Mouse (Mus musculus): ENCODE measurements at regions not wholly inside any gene's neighbourhood (a gene's known extent, or its start where the extent isn't known, plus 50 kb on each side); places are given as distances from the start of the nearest gene placed in this dataset.

DNA sequence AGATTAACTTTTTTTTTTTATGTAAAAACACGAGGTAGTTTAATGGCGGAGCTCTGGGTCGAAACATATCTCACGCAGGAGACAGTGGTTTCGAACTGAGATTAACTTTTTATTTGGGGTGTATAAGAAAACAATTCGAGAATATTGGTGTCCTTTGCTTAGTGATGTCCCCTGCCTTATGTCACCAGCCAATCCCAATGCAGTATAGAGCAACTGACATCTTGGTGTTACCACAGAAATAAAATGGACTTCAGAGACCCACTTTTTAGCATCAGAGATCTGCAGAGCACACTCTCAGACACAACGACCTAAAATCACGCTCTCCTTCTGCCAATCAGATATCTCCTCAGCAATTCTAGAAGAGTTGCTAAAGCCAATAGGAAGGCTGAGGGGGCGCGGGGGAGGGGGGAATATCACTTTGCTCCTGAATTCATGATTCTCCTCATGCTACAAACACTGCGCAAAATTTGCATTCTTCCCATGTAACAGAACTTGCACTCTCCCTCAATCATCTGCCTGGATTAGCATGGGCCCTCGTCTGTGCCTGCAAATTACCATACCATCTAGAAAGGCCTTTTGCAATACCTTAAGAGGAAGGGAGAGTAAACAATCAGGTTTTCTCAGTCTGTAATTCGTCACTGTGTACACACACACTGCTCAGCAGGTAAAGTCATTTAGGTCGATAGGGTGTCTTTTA lies 128.7 kb upstream of the Sox2 start:
- H3K4me3 ChIP-seq, result no peak overlapping the region
- H3K4me2 ChIP-seq (replicated peaks), result no peak overlapping the region
- 0 out of 2 replicates have a peak overlapping the region, but pooled peaks have one; percentile 8 for H3K27ac ChIP-seq (replicated peaks)
- no peak overlapping the region for H3K9ac ChIP-seq (replicated peaks)
- WGBS, result 61% methylated on average over 14 of the region's 14 CpGs
- peaks cover 11% of the 10 kb centered on the region for H3K4me1 ChIP-seq
- 0 out of 2 replicates have a peak, but pooled peaks cover 4% of the 10 kb centered on the region for H3K36me3 ChIP-seq
- 0 out of 2 replicates have a peak, but pooled peaks cover 4% of the 10 kb centered on the region for H3K9me3 ChIP-seq
- peak; percentile 81 for ATAC-seq (replicated peaks)
- no peaks in the 10 kb centered on the region for H3K27me3 ChIP-seq

DNA sequence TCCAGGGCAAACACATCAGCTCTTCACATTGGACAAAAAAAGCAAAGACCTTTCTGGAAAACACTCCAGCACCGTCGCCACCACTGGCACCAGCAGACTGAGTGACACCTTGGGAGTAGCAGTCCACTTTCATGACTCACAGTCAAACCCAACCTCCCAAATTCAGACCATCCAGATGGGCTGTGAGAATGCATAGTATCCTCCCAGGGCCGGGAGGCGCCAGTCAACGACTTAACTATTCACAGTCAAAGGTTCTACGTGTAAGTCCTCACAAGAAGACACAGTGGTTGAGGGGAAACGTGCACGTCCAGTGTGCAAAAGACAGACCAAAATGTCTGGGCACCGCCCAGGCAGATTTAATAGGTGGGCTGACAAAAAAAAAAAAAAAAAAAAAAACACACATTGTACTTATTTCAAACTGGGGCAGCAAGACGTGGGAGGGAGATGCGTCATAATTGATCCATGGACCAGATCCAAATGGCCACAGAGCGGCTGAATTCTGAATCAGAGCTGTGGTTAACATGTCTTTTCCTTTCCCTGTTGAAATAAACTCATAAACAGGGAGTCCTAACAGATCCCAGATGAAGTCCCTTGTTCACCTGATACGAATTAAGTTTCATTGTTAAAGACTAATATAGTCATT lies 137.6 kb upstream of the Sox2 start:
- no peak overlapping the region for H3K4me3 ChIP-seq
- peaks cover 10% of the 10 kb centered on the region for H3K4me1 ChIP-seq
- no peak overlapping the region for H3K27ac ChIP-seq (replicated peaks)
- H3K4me2 ChIP-seq (replicated peaks), result no peak overlapping the region
- 82% methylated on average over 13 of the region's 13 CpGs for WGBS
- ATAC-seq (replicated peaks), result no peak
- no peaks in the 10 kb centered on the region for H3K36me3 ChIP-seq
- no peak overlapping the region for H3K9ac ChIP-seq (replicated peaks)
- H3K9me3 ChIP-seq, result no peaks in the 10 kb centered on the region
- H3K27me3 ChIP-seq, result no peaks in the 10 kb centered on the region

DNA sequence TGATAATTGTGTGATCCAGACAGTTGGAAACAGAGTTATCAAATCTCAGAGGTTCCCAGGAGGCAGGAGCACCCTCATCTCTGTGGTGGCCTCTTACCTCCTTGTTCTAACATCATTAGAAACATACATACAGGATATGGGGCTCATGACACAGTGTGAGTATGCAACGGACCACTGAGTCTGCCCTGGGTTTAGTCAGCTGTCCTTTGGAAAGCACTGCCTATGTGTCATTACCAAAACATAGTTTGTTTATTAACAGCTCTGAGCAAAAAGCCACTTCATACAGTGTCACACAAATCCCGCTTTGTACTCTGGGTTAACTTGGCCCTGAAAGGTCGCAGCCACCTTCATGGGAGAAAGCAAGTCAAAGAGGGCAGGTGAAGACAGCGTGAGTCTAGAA lies 139.5 kb upstream of the Sox2 start:
- Histone ChIP-seq H3K9ac (replicated peaks) (no peak overlapping the region), H3K4me1 (peaks cover 10% of the 10 kb centered on the region)
- ATAC-seq (replicated peaks), result no peak

DNA sequence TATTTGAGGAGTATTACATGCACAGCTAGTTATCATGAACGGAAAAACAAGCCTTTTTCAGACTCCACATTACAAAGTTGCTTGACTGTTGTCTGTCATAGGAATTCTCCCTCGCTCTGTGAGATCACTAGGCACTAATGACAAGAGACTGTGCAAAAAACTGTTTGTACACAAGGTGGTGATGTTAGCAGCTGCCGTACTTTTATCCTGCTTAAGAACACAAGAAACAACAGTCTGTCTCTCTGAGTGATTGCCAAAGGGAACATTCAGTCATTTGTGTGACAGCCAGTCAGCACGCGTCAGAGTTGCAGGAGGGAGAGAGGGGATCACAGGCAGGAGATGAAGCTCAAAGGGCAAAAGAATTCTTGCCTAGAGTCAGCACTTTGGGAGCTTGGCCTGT lies 141.0 kb upstream of the Sox2 start:
- no peak overlapping the region for H3K9ac ChIP-seq (replicated peaks)
- no peak for ATAC-seq (replicated peaks)

More for the DNA sequence above, 139.5 kb upstream of the Sox2 start:
- Histone ChIP-seq H3K4me2 (replicated peaks) (no peak overlapping the region), H3K36me3 (no peaks in the 10 kb centered on the region), H3K27ac (replicated peaks) (no peak overlapping the region), H3K9me3 (no peaks in the 10 kb centered on the region), H3K27me3 (no peaks in the 10 kb centered on the region), H3K4me3 (no peak overlapping the region)
- 89% methylated on average over 4 of the region's 4 CpGs for WGBS

DNA sequence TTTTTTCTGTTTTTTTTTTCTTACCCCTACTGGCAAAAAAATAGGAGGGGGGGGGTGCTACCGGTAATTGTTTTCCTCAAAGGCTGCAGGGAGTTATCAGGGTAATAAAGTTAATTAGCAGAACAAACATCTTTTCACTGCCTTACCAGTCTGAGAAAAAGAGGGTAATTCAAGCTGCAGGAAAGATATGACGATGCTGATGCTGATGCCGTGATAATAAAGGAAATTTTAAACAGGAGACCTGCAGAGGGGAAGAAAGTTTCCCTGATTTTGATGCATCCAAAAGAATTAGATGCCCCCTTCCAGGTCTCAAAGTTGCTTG lies 145.7 kb upstream of the Sox2 start:
- ATAC-seq (replicated peaks), result peak; percentile 43; the same call in 1 of the 2 replicates
- peaks cover 30% of the 10 kb centered on the region for H3K4me1 ChIP-seq
- H3K9me3 ChIP-seq, result no peaks in the 10 kb centered on the region
- no peak overlapping the region for H3K4me3 ChIP-seq
- H3K27me3 ChIP-seq, result no peaks in the 10 kb centered on the region
- H3K4me2 ChIP-seq (replicated peaks), result peak overlapping the region; percentile 12; the same call in 1 of the 2 replicates
- no peaks in the 10 kb centered on the region for H3K36me3 ChIP-seq
- H3K9ac ChIP-seq (replicated peaks), result no peak overlapping the region
- peak overlapping the region; percentile 34; the same call in 1 of the 2 replicates for H3K27ac ChIP-seq (replicated peaks)
- 3% methylated on average over 3 of the region's 3 CpGs for WGBS

More for the DNA sequence above, 141.0 kb upstream of the Sox2 start:
- Histone ChIP-seq H3K36me3 (no peaks in the 10 kb centered on the region), H3K27ac (replicated peaks) (no peak overlapping the region), H3K9me3 (no peaks in the 10 kb centered on the region), H3K4me3 (no peak overlapping the region), H3K27me3 (no peaks in the 10 kb centered on the region), H3K4me1 (peaks cover 24% of the 10 kb centered on the region), H3K4me2 (replicated peaks) (no peak overlapping the region)
- 15% methylated on average over 5 of the region's 5 CpGs for WGBS

DNA sequence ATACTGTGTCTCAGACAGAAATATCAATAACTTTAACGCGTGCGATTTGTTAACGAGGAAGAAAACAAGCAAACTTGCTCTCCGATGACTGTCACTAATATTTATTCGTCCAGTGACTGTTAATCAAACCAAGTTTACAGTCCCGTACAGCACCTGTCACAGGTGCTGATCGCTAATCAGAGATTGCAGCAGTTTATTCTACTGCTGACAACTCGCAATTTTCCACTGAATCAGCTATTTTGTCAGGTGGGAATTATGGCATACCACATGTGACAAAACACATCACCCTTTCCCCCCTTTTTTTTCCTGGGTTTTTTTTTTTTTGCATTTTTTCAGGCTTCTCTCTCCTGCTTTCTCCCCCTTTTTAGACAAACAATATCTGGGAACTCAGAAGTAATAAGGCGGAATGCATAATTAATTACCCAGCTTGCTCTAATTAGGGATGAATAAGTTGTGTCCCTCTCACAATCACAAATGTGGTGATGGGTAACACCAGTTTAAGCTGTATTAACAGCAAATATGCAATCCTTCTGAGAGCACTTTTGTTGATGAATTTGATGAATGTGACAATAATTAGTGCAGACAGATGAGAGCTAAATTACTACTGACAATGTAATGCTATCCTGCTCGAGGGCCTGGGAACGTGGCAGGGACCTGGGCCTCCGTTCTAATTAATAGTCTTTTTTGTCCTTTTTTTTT lies 146.2 kb upstream of the Sox2 start:
- peak; percentile 90 for ATAC-seq (replicated peaks)
- peak overlapping the region; percentile 34; the same call in 1 of the 2 replicates for H3K27ac ChIP-seq (replicated peaks)
- no peak overlapping the region for H3K4me3 ChIP-seq
- no peaks in the 10 kb centered on the region for H3K27me3 ChIP-seq
- H3K36me3 ChIP-seq, result no peaks in the 10 kb centered on the region
- no peaks in the 10 kb centered on the region for H3K9me3 ChIP-seq
- WGBS, result 11% methylated on average over 13 of the region's 13 CpGs
- no peak overlapping the region for H3K9ac ChIP-seq (replicated peaks)
- H3K4me2 ChIP-seq (replicated peaks), result peak overlapping the region; percentile 20
- H3K4me1 ChIP-seq, result peaks cover 25% of the 10 kb centered on the region

DNA sequence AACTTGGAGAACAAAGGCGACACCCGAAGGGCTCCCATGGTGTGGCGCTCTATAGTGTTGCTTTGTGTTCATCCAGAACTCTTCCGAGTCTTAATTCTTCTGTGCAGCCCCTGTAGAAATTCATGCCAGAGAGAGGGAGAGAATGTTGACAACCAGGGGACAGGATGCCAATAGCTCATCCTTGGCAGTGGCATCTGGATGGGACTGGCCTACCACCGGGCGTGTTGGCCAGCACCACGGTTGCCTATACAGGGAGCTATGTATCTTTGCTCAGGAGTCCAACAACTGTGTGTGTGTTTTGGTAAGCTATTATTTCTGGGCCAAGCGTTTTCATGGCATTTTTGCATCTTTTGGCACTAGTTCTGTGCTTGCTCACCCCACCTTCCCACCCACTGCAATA lies 153.4 kb upstream of the Sox2 start:
- Histone ChIP-seq H3K4me3 (no peak overlapping the region), H3K4me2 (replicated peaks) (no peak overlapping the region), H3K27ac (replicated peaks) (no peak overlapping the region), H3K36me3 (no peaks in the 10 kb centered on the region), H3K9ac (replicated peaks) (no peak overlapping the region), H3K9me3 (no peaks in the 10 kb centered on the region), H3K4me1 (no peaks in the 10 kb centered on the region), H3K27me3 (no peaks in the 10 kb centered on the region)
- WGBS, result 76% methylated on average over 8 of the region's 8 CpGs
- peak; percentile 38; the same call in 1 of the 2 replicates for ATAC-seq (replicated peaks)

DNA sequence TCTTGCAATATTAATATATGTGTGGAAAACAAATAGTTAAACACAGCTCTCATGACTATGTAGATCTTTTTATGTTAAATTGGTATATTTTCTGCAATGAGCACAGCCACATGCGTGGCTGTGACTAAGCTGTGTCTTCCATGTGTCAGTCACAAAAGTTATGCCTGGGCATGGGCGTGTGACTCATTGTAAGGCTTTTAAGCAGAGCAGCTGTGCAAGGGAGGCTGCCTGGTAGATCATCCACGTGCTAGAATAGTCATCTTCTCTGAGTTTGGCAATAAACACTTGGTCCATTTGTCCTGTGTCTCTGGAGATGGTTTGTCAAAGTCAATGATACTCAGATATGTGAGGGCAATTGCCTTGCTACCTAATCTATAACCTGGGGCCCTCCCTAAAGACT lies 154.6 kb upstream of the Sox2 start:
- Histone ChIP-seq H3K4me3 (no peak overlapping the region), H3K4me1 (no peaks in the 10 kb centered on the region), H3K36me3 (no peaks in the 10 kb centered on the region), H3K27me3 (no peaks in the 10 kb centered on the region), H3K9me3 (no peaks in the 10 kb centered on the region), H3K27ac (replicated peaks) (no peak overlapping the region), H3K9ac (replicated peaks) (no peak overlapping the region), H3K4me2 (replicated peaks) (no peak overlapping the region)
- ATAC-seq (replicated peaks), result no peak
- WGBS, result 73% methylated on average over 3 of the region's 3 CpGs

DNA sequence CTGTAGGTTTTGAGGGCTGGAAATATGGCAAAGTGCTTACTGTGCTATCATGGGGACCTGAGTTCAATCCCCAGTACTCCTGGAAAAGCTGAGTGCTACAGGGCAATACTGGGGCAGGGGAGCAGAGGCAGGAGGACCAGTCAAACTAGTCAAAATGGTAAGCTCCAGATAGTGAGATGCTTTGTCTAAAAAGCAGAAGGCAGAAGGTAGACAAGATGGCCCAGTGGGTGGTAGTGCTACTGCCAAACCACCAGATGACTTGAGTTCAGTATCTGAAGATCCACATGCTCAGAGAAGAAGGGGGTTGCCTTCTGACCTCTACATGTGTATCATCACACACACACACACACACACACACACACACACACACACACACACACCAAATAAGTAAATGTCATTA lies 156.3 kb upstream of the Sox2 start:
- Histone ChIP-seq H3K4me3 (no peak overlapping the region), H3K27me3 (no peaks in the 10 kb centered on the region), H3K4me2 (replicated peaks) (no peak overlapping the region), H3K36me3 (no peaks in the 10 kb centered on the region), H3K27ac (replicated peaks) (no peak overlapping the region), H3K4me1 (no peaks in the 10 kb centered on the region), H3K9ac (replicated peaks) (no peak overlapping the region), H3K9me3 (no peaks in the 10 kb centered on the region)
- ATAC-seq (replicated peaks), result no peak

DNA sequence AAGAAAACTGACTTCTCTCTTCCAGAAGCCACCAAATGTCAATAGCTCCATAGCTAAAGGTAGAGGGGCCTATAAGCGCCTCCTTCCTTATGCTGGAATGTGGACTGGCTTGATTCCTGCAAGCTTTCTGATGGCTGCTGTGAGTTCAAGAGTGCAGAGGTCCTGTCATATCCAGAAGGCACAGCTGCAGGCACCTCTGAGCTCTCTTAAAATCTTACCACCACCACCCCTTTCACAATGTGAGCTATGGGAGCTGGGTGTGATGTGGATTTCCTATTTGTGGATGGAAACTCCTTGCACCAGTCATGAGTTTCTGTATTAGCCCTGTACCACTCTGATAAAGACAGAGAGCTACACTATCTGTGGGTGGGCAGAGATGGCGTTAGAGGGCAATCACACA lies 161.2 kb upstream of the Sox2 start:
- Histone ChIP-seq H3K4me2 (replicated peaks) (no peak overlapping the region), H3K9ac (replicated peaks) (no peak overlapping the region), H3K36me3 (no peaks in the 10 kb centered on the region), H3K9me3 (no peaks in the 10 kb centered on the region), H3K4me3 (no peak overlapping the region), H3K4me1 (peaks cover 7% of the 10 kb centered on the region), H3K27me3 (no peaks in the 10 kb centered on the region), H3K27ac (replicated peaks) (no peak overlapping the region)
- 95% methylated on average over 2 of the region's 2 CpGs for WGBS
- ATAC-seq (replicated peaks), result no peak

DNA sequence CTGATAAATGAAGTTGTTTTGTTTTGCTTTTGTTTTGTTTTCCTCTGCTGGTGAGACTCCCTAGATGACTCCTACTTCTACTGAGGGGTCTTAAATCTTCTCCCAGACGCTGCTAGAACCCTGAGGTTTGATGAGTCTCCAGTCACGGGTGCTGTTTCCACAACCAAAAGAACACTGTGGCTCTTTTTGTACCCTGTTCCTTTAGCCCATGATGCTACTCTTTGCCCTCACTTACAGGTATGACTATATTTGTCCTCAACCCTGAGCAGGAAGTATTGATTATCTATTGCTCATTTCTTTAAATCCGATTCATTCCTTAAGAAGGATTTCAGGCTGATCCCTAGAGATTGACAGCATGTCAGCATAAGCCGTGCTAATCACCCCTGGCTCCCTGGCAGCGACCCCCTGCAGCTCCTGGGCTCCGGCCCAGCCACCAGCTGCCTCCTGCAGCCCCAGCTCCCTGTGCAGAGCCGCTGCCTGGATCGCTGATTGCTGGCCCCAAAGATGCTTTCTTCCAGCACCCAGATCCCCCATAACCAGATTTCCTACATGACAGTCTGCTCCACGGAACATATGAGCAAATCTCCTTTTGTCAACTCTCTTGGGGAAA lies 163.7 kb upstream of the Sox2 start:
- H3K27me3 ChIP-seq, result no peaks in the 10 kb centered on the region
- H3K4me2 ChIP-seq (replicated peaks), result no peak overlapping the region
- WGBS, result 6% methylated on average over 9 of the region's 9 CpGs
- H3K36me3 ChIP-seq, result no peaks in the 10 kb centered on the region
- peak; percentile 67 for ATAC-seq (replicated peaks)
- H3K9me3 ChIP-seq, result no peaks in the 10 kb centered on the region
- no peak overlapping the region for H3K9ac ChIP-seq (replicated peaks)
- no peak overlapping the region for H3K4me3 ChIP-seq
- H3K27ac ChIP-seq (replicated peaks), result peak overlapping the region; percentile 52
- peaks cover 14% of the 10 kb centered on the region for H3K4me1 ChIP-seq

All from forebrain, embryonic 15.5 days (tissue).